Mouse (Mus musculus) small intestine, adult 2 months (tissue): ENCODE results near the gene Zfyve1.

Experiments used
- CTCF ChIP-seq: fragments of 200-500 bp; IDR thresholded peaks from 2 replicates; pipeline ENCODE4 v1.5.1; 2012; ENCODE audit warnings: low read depth, mild to moderate bottlenecking, control low read depth, inconsistent platforms, low read length, moderate library complexity, mixed read lengths; ENCODE audit not compliant: insufficient replicate concordance, insufficient read length; ENCODE audit errors: extremely low read depth
- POLR2A ChIP-seq: fragments of 200-500 bp; IDR thresholded peaks from 2 replicates; pipeline ENCODE4 v1.6.1; 2012; ENCODE audit warnings: low read depth, mild to moderate bottlenecking, control low read depth, inconsistent platforms, low read length, moderate library complexity

DNA sequence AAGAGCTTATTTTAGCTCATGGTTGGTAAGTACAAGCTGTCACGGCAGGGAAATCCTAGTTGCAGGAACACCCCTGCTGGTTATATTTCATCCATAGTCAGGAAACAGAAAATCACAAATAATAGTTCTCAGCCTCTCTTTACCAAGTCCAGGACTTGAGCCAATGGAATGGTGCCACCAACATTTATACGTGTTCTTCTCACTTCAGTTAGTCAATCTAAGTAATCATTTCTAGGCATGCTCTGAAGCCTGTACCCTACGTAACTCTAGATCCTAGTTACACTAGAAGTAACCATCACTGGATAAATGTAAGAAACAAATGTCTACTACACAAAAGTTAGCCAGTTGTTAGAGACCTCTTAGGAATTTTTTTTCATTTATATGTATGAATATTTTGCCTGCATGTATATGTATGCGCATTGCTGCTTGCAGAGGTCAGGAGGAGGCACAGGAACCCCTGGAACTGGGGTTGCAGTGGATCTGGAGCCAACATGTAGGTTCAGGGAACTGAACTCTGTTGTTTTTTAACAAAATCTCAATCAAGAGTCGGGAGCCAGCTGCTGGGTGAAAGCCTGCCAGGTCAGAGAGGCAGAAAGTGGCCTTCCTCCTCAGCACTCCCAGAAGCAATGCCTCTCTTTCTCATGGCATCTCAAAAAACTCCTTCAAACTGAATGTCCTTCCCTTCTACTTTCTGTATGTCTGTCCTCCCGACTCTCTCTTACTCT lies 25.2 kb upstream of the Zfyve1 start:
- no peak for TF ChIP-seq POLR2A
- no peak for TF ChIP-seq CTCF
